Mouse (Mus musculus) gastrocnemius, postnatal 10 days (tissue): ENCODE data around the gene Slc12a3. TPM values are rescaled to one million over a fixed set of nuclear protein-coding genes. Genes with fewer than 3 reads are reported as not detected.
A peak's percentile ranks its signal among the peaks of the same experiment; 100 is the strongest.

ENCODE experiments used
- DNase-seq: peaks from one replicate; pipeline ENCODE4 v3.0.0; 2021; ENCODE audit warnings: mixed read lengths
- long read RNA-seq, 2 experiments: library from polyadenylated mRNA; stranded (forward); transcript quantifications; one replicate each; pipeline ENCODE4 v2.0.0; 2021
- total RNA-seq, 2 experiments: library from RNA; stranded (reverse); gene quantifications; 2 replicates each; pipeline ENCODE4 v1.2.3; 2021

Slc12a3 gene
- not detected for total RNA-seq
- long read RNA-seq, experiment 1, result 0 reads
- long read RNA-seq, experiment 2, result 0 reads

DNA sequence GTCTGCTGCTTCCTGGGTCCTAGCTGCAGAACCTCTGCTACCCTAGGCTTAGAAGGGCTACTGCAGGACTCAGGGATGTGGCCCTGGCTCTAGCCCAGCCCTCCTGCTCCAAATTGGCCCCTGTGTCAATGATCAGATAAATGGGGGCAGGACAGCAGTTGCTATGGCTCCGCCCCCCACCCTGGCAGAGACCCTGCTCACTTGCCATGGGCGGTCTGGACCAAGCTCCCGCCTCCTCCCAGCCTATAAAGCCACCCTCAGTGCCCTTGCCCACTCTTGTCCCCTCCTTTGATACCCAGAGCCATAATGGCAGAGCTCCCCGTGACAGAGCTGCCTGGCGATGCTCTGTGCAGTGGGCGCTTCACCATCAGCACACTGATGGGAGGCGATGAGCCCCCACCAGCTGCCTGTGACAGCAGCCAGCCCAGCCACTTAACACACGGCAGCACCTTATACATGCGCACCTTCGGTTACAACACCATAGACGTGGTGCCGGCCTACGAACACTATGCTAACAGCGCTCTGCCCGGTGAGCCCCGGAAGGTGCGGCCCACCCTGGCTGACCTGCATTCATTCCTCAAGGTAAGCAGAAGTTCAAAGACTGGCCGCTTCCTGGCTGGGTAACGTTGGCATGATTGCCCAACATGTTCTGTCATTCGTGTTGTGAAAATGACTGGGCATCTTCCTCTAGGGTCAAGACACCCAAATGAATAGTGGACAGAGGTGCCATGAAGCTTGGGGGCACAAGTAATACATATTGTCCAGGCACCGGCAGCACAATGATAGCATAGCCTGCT lies at the start of gene Slc12a3:
Slc12a3 (plus strand) TSS at position 270 of the 797 bp plus-strand sequence.
- no peak for DNase-seq

DNA sequence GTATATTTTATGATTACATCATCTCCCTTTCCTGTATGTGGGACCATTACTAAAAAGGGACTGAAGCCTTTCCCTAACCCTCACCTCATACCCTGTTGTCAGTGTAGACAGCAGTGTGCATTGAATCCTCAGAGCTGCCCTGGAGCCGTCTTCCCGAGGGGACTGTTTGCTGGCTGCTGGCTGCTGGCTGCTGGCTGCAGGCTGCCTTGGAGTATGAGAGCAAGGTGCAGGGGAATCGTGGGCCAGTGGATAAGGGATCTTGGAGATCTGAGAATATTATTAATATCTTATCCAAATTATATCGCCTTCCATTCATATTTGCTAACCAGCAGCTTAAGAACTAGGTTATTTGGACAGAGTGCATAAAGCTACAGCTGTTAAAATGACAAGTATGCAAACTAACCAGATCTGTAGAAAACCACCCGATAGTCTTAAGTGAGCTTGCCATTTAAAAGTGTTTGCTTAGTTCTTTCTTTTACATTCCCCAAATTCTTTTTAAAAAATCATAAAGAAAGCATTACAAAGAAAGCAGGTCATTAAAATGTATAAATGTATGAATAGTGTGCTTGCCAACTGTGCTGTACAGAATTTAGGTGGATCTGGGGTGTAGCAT lies 48.9 kb upstream of the Slc12a3 start:
- no peak for DNase-seq

DNA sequence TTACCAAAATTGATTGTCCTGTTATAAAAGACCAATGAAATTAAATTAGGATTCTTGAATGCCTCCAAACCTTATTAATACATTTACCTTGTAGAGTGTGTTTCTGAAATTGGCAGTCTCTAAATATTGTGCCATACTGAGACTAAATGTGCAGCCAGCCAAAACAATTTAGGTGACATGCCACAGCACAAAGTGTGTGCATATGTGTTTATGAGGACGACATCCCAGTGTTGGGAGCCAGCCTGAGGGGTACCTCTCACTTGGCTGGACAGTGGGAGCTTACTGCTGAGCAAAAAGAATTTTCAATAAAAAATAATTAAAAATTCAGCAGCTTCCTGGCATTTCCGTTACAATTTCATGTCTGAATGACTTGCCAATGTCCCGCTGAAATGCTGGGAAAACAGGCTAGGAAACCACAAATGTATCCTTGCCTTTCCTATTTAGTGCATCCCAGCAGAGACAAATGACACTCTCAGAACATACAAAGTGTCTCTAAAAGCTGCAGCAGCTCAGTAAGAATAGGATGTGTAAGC lies 46.5 kb upstream of the Slc12a3 start:
- no peak for DNase-seq

DNA sequence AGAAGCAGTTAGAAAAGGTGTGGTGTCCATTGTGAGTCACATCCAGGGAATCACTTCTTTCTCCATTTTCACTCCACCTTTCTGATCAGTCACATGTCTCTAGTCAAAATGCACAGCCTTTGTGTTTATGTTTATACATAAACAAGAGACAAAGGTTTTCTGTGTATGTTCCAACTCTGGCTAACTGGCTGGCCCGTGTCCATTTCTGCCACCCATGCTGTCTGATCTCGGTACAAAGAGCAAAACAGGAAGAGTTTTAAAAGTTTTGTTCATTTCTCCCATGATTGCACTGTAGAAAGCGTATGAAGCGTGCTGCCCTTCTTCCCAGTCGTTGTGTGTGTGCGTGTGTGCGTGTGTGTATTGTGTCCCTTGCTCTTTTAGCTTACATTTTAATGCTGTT lies 44.8 kb upstream of the Slc12a3 start:
- no peak for DNase-seq

DNA sequence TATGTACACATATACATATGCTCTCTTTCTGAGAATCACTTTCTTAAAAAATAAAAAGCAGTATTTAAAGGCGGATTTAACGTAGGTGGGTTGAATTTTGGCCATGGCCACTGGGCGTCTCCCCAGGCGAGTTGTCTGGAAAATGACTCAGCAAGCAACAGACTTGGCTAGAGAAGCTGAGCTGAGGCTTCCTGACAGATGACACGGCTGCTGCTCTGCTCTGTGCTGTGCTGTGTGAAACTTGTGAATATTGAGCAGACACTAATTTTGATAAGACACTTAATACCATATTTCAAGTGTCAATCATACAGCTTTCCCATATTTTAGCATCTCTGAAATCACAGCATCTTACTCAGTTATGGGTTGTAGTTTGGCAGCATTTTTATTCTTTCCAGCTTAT lies 38.4 kb upstream of the Slc12a3 start:
- no peak for DNase-seq

DNA sequence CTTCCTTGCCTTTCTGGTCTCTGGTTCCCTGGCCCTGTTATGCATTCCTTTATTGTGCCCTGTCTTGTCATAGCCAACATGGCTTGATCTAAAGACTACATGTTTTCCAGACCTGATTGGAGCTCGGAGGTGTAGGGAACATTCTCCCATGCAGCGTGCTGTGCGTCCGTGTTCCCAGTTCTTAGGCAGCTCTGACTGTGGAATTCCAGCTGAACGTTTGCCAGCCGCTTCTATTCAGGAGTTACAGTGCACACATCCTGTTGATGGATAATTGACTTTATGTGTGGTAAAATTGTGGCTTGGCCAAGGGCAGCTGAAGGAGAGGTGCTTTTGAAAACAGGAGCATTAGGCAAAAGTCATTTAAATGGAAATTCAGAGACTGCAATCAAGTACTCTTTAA lies 36.9 kb upstream of the Slc12a3 start:
- DNase-seq, result peak; percentile 46

DNA sequence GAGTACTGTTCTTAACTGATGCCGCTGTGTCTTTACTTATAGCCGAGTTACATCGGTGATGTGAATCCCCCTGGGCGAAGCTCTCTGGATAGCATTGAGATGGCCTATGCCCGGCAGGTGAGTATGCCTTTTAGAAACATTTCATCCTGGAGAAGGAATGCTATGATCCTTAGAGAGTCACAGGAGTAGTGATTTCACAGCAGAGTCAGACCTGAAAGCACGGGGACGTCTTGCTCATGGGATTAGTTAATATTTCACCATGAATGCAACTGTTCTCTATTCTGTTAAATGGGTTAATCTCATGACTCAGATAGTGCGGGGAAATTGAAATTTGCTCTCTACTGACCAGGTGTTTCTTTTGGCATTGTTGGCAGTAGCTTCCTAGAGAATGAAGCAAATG lies 36.4 kb upstream of the Slc12a3 start:
- no peak for DNase-seq

DNA sequence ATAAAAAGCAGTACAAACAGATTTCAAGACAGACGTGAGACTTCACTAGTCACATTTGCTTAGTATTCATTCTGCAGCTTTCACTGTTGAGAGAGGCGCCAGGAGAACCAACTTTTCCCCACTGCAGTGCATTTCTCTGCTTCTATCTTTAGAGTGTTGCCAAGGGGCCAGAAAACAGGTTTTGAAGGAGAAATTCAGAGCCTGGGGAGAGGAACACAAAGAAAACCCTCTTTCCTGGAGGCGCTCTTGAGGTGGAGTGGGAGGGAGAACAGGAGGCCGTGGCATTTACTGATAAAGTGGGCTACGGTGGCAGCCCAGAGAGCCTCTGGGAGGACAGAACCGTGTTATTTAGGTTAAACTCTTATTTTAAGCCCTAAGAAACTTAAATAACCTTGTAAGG lies 33.3 kb upstream of the Slc12a3 start:
- DNase-seq, result no peak

DNA sequence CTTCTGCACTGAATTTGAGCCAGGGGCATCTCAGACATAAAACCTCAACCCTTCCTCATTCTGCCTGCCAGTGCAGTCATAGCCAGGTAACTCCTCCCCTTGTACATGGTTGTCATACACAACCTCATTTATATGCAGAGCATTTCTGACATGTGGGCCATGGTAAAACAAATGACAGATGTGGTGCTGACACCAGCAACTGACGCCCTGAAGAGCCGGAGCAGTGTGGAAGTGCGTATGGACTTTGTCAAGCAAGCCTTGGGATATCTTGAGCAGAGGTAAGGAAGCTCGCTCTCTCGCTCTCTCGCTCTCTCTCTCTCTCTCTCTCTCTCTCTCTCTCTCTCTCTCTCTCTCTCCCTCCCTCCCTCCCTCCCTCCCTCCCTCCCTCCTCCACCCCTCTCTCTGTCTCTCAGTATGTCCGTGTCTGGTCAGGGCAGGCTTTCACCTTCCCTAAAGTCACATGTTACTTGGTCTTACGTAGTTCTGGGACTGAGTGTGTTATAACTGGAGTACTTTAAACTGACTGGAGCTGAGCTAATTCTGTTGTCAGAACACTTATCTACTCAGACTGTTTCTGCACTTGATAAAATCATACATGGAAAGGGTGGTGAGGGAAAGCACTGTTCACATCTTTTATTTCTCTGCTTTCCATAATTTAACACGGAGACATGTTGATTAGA lies 32.5 kb upstream of the Slc12a3 start:
- no peak for DNase-seq

DNA sequence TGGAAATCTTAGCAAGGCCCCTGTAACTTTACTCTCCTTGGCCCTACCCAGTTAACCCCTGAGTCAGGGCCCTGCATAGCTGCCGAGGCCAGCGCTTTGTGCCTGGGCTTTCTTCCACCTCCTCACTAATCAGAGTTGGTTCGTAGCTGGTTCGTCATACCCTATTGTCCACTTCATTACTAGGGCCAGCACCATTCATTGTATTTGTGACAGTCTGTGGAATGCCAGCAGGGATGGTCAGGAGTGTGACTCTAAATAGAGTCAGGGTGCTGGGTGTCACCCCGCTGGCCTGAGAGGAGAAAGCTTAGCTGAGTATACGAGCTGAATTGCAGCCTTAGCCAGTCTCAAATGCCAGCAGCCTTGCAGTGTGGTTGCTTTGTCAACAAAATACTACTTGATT lies 31.9 kb upstream of the Slc12a3 start:
- no peak for DNase-seq

DNA sequence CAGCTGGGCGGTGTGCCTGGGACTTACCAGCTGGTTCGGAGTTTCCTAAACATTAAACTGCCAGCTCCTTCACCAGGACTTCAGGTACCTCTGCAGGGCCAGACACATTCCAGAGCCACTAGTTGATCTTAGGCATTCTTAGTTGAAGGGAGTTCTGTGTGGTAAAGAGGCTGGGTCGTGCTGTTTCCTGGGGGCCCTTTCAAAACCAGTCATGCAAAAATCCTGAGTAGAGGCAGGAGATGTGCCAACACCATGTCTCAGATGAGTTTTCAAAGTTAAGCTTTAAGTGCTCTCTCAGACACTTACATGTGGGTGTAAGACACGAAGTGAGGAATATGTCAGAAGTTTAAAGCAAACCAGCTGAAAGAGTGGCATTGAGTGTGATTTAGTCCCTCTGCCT lies 28.2 kb upstream of the Slc12a3 start:
- no peak for DNase-seq

DNA sequence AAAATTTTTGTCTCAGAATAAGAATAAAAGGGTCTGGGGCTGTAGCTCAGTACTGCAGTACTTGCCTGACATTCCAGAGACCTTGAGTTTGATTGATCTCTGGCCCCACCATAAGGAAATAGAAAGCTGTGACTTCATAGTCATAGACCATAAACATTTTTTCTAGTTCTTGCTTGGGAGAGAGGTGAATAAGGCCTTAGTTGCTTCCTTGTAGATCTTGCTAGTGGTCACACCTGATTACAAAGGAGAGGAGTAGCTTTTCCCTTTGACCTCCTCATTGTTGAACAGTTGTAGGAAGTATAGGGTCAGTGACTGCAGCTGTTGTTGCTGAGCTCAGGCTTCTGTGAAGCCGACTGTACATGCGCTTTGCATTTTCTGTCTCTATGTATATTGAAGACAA lies 24.6 kb upstream of the Slc12a3 start:
- DNase-seq, result no peak

DNA sequence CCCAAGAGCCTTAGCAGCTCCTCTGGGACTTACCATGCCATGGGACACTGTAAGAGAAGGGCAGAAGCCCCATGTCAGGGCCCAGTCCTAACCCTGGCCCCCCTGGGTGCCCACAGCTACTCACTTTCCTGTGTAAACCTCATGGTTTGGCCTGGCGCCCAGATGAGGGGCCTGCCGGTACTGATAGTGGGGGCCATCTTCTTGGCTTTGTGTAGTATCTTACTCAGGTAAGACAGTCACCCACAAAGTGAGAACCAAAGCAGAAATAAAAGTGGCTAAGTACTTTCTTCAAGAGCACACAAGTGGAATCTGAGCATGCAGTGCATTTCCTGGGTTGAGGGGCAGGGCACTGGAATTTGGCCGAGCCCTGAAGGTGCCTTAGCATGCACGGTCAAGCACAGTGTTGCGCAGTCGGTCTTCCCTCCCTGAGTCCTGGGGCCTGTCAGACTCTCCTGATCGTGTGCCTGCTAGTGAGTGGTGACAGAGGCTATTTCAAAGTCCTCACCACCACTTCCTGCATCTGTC lies 21.9 kb upstream of the Slc12a3 start:
- no peak for DNase-seq

DNA sequence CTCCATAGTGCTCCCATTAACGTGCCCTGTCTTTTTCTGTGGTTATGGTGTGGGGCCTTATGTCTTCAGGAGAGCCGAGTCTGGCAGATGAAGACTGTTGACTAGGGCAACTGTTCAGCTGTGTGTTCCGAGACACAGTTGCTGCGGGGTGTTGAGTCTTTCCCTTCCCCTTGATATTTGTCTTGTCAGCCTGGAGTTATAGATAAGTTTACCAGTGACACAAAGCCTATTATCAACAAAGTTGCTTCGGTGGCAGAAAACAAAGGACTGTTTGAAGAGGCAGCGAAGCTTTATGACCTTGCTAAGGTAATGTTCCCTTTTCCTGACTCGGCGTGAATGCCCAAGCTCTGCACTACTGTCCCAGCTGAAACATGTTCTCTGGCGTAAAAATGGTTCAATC lies 21.3 kb upstream of the Slc12a3 start:
- no peak for DNase-seq

DNA sequence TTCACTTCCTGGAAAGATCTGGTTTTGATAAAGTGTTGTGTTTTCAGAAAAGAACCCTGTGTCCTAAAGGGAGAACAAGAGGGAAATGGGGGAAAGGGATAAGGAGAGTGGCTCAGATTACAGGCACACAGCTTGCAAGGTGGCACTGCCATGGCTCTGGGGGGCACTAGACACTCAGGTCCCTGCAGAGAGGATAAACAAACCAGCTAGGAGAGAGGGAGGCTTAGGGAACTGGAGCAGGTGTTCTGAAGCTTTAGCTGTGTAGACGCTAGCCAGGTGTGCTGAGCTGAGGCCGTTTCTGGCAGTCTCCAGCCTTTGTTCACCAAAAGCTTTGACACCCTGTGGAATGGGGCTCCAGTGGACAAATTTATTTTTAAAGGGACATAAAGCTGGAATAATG lies 14.9 kb upstream of the Slc12a3 start:
- no peak for DNase-seq

DNA sequence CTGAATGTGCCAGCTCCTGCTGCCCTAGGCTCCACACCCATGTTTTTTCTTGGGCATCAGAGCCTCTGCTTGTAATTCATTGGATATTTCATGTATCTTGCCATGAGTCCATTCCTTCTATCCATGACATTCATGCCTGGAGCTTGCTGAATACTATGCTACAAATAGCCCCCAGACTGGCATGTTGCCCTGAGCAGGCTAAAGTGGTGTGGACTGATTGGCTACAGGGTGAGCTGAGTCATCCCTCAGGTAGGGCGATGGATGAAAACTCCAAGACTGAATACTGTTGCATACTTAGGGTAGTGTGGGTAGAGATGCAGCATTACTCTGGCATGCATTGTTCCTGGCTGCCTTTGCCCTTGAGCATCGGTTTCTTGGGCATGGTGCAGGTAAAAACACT lies 11.8 kb upstream of the Slc12a3 start:
- no peak for DNase-seq

DNA sequence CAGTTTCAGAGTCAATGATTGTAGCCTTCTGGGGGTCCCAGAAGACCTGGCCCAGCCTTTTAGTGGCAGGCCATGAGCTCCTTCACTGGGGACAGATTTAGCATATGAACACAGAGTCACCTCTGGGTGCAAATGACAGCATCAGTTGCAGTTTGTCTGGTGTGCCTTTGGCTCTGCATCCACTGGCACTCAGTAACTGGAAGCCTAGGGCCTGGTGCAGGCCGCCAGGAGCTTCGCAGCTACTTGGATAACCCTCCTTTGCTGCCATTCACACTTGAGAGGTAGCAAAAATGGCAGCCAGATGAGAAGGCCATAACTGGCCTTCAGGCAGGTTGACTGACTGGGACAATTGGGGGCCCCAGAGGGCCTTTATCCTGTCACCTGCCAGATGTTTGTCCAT lies 11.3 kb upstream of the Slc12a3 start:
- no peak for DNase-seq

DNA sequence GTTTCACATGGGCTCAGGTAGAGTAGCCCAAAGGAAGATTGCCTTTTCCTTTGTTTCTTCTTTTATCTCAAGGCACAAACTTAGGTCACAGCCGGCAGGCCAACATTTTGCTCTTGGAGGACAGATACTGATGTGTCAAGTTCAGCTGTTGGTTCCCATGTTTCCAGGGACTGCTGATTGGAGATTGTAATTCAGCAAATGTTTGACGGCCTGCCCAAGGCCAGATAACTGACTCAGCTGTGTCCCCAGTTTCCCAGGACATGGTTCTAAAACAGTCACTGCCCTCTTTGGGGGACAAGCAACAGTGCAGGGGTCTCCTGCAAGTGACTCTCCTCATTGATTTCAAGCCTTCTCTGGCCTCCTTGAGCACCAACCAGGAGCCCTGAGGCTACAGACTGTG lies 9.0 kb upstream of the Slc12a3 start:
- DNase-seq, result no peak

DNA sequence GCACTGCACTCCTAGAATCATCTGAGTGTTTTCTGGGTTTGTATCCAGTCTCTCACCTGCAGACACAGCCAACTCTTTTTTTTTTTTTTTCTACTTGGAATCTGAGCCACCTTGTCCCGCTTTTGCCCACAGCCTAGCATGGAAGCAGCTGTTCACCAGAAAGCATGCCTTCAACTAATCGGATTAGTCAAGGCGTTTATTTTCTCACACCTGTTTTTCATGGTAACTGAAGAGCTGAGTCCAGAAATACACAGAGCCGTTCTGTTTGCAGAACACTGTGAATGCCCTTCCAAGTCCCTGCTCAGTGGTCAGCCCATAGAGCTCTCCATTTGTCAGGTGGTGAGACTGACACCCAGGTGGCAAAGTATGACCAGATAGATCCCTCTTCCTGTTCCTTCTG lies 6.9 kb upstream of the Slc12a3 start:
- DNase-seq, result no peak

DNA sequence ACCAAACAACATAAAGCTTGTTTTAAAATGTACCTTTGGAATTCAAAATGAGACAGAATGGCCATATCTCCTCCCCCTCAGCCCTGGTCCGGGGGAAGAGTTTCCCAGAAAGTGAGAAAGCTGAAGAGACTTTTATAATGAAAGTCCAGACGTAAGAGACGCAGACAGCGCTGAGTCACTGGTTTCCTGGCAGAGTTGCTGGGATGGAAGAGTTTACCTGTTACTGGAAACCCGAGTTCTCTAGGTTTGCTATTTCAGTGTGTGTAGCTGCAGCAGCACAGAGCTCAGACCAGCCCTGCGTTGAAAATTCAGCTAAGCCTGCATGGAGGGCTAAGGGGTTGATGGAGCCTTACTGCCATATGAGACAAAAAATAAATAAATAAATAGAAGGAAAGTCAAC lies 6.0 kb upstream of the Slc12a3 start:
- no peak for DNase-seq

DNA sequence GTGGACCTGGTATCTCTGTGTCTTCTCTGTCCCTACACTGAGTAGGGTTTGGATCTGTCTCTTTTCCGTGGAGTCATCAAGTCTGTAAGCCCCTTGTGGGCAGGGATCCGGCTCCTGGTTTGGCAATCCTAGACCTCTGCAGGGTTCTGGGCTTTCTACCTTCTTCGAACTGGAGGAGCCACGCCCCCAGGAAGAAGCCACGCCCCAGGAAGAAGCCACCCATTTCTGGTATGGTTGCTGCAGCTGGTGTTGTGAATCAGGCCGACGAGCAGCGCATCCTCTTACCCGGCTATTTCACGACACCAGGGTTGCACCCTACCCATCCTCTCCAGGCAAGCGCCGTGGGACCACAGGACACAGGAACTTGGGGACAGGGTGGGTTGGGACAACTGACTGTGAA lies 4.9 kb upstream of the Slc12a3 start:
- DNase-seq, result no peak

DNA sequence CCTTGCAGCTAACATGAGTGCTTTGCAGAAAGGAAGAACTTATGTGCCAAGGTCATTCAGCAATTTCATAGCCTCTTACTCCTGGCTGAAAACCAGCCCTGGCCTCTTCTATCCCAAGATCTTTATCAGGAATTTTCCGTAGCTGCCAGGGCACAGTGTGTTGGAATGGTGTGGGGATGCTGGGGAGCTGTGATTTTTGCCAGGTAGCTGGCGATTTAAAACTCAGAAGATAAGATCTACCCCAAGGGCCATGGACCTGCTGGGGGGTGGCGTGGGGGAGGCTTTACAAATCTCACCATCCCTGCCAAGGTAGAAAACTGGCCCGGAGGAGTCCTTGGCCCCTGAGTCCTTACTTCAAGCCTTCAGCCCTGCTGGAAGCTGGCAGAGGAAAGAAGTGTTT lies 3.0 kb upstream of the Slc12a3 start:
- DNase-seq, result no peak

DNA sequence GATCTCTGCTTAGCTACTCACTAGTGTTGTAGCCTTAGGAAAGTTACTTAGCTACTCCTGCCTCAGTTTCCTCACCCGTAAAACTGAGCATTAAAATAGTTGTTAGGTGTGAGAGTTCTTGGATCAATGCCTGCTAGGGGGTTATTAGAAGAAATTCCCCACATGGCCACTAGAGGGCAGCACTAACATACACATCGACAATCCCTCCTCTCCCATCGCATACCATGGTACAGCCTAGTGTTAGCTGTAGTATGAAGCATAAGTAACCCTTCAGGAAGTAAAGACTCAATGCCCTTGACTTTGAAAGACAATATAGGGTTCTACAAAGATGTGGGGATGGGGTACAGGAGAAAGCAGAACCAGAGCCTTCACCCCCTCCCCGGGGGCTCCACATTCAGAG lies 1.7 kb downstream of the Slc12a3 start:
- no peak for DNase-seq
